Mouse (Mus musculus): ENCODE measurements around the gene Olfr1024. TPM values are rescaled to one million over a fixed set of nuclear protein-coding genes. Genes with fewer than 3 reads are reported as not detected.

The Olfr1024 gene
- not detected in 2 replicates for polyA plus RNA-seq (2015; fragmentation: Nextera tagmentation; extraction: Ambion mirVana)

GRCm38 (mm10) chr2:85904952-85905351 lies at the start of gene Olfr1024:
Gene Olfr1024, minus strand, starts transcription at chr2:85905052.

GRCm38 (mm10) chr2:85950137-85950536 lies 45.3 kb upstream of the Olfr1024 start, which contains the start of gene Olfr1028:
Gene Olfr1028, plus strand, starts transcription at chr2:85950437.

GRCm38 (mm10) chr2:85921258-85921657 lies 16.4 kb upstream of the Olfr1024 start, which contains the start of gene Olfr1026:
Gene Olfr1026, plus strand, starts transcription at chr2:85921558.

GRCm38 (mm10) chr2:85914893-85915292 lies 10.0 kb upstream of the Olfr1024 start, which contains the start of gene Olfr1025-ps1:
Gene Olfr1025-ps1, plus strand, starts transcription at chr2:85915193.

GRCm38 (mm10) chr2:85885340-85885739 lies 19.5 kb downstream of the Olfr1024 start, which contains the start of gene Olfr1023:
Gene Olfr1023, plus strand, starts transcription at chr2:85885640.

GRCm38 (mm10) chr2:85868294-85868693 lies 36.6 kb downstream of the Olfr1024 start, which contains the start of gene Olfr1022:
Gene Olfr1022, plus strand, starts transcription at chr2:85868594.

Other genes starting within 250 kb of the Olfr1024 start
- gene Olfr154, start 240.6 kb downstream of the Olfr1024 start, polyA plus RNA-seq (2015; fragmentation: Nextera tagmentation; extraction: Ambion mirVana), result not detected in 2 replicates
- gene Olfr1006, start 226.3 kb downstream of the Olfr1024 start, polyA plus RNA-seq (2015; fragmentation: Nextera tagmentation; extraction: Ambion mirVana), result not detected in 2 replicates
- gene Olfr1008, start 215.6 kb downstream of the Olfr1024 start, polyA plus RNA-seq (2015; fragmentation: Nextera tagmentation; extraction: Ambion mirVana), result not detected in 2 replicates
- not detected in 2 replicates for gene Olfr1009, start 189.6 kb downstream of the Olfr1024 start, polyA plus RNA-seq (2015; fragmentation: Nextera tagmentation; extraction: Ambion mirVana)
- not detected in 2 replicates for gene Olfr1012, start 142.3 kb downstream of the Olfr1024 start, polyA plus RNA-seq (2015; fragmentation: Nextera tagmentation; extraction: Ambion mirVana)
- not detected in 2 replicates for gene Olfr1013, start 138.0 kb downstream of the Olfr1024 start, polyA plus RNA-seq (2015; fragmentation: Nextera tagmentation; extraction: Ambion mirVana)
- not detected in 2 replicates for gene Olfr1014, start 132.3 kb downstream of the Olfr1024 start, polyA plus RNA-seq (2015; fragmentation: Nextera tagmentation; extraction: Ambion mirVana)
- gene Olfr1015, start 123.0 kb downstream of the Olfr1024 start, polyA plus RNA-seq (2015; fragmentation: Nextera tagmentation; extraction: Ambion mirVana), result not detected in 2 replicates
- gene Olfr1016, start 102.5 kb downstream of the Olfr1024 start, polyA plus RNA-seq (2015; fragmentation: Nextera tagmentation; extraction: Ambion mirVana), result not detected in 2 replicates
- gene Olfr1018, start 86.6 kb downstream of the Olfr1024 start, polyA plus RNA-seq (2015; fragmentation: Nextera tagmentation; extraction: Ambion mirVana), result not detected in 2 replicates
- gene Olfr1019, start 59.6 kb downstream of the Olfr1024 start, polyA plus RNA-seq (2015; fragmentation: Nextera tagmentation; extraction: Ambion mirVana), result not detected in 2 replicates
- gene Olfr1020, start 58.0 kb downstream of the Olfr1024 start, polyA plus RNA-seq (2015; fragmentation: Nextera tagmentation; extraction: Ambion mirVana), result not detected in 2 replicates
- gene Olfr1022, start 36.5 kb downstream of the Olfr1024 start, polyA plus RNA-seq (2015; fragmentation: Nextera tagmentation; extraction: Ambion mirVana), result not detected in 2 replicates
- not detected in 2 replicates for gene Olfr1023, start 19.4 kb downstream of the Olfr1024 start, polyA plus RNA-seq (2015; fragmentation: Nextera tagmentation; extraction: Ambion mirVana)
- not detected in 2 replicates for gene Olfr1025-ps1, start 10.1 kb upstream of the Olfr1024 start, polyA plus RNA-seq (2015; fragmentation: Nextera tagmentation; extraction: Ambion mirVana)
- gene Olfr1026, start 16.5 kb upstream of the Olfr1024 start, polyA plus RNA-seq (2015; fragmentation: Nextera tagmentation; extraction: Ambion mirVana), result not detected in 2 replicates
- not detected in 2 replicates for gene Olfr1028, start 45.4 kb upstream of the Olfr1024 start, polyA plus RNA-seq (2015; fragmentation: Nextera tagmentation; extraction: Ambion mirVana)
- gene Olfr1029, start 68.8 kb upstream of the Olfr1024 start, polyA plus RNA-seq (2015; fragmentation: Nextera tagmentation; extraction: Ambion mirVana), result not detected in 2 replicates
- gene Olfr1030, start 74.2 kb upstream of the Olfr1024 start, polyA plus RNA-seq (2015; fragmentation: Nextera tagmentation; extraction: Ambion mirVana), result not detected in 2 replicates
- not detected in 2 replicates for gene Olfr1031, start 85.3 kb upstream of the Olfr1024 start, polyA plus RNA-seq (2015; fragmentation: Nextera tagmentation; extraction: Ambion mirVana)
- gene Olfr1032, start 100.5 kb upstream of the Olfr1024 start, polyA plus RNA-seq (2015; fragmentation: Nextera tagmentation; extraction: Ambion mirVana), result not detected in 2 replicates
- gene Olfr1033, start 115.6 kb upstream of the Olfr1024 start, polyA plus RNA-seq (2015; fragmentation: Nextera tagmentation; extraction: Ambion mirVana), result 1.1 and 1.4 TPM in 2 replicates
- gene Olfr1034, start 140.8 kb upstream of the Olfr1024 start, polyA plus RNA-seq (2015; fragmentation: Nextera tagmentation; extraction: Ambion mirVana), result not detected in 2 replicates
- not detected in 2 replicates for gene Olfr1036, start 168.9 kb upstream of the Olfr1024 start, polyA plus RNA-seq (2015; fragmentation: Nextera tagmentation; extraction: Ambion mirVana)
- gene Olfr1037, start 182.3 kb upstream of the Olfr1024 start, polyA plus RNA-seq (2015; fragmentation: Nextera tagmentation; extraction: Ambion mirVana), result not detected in 2 replicates
- gene Olfr1039, start 230.9 kb upstream of the Olfr1024 start, polyA plus RNA-seq (2015; fragmentation: Nextera tagmentation; extraction: Ambion mirVana), result not detected in 2 replicates
- not detected in 2 replicates for gene Olfr1040, start 241.7 kb upstream of the Olfr1024 start, polyA plus RNA-seq (2015; fragmentation: Nextera tagmentation; extraction: Ambion mirVana)